Mouse (Mus musculus): ENCODE data around the gene Cmc2. TPM values are rescaled to one million over a fixed set of nuclear protein-coding genes. Genes with fewer than 3 reads are reported as not detected.

Cmc2 gene
- polyA plus RNA-seq (2016; fragmentation: Nextera tagmentation; extraction: Ambion mirVana), result 73.6 and 78.2 TPM in 2 replicates

DNA sequence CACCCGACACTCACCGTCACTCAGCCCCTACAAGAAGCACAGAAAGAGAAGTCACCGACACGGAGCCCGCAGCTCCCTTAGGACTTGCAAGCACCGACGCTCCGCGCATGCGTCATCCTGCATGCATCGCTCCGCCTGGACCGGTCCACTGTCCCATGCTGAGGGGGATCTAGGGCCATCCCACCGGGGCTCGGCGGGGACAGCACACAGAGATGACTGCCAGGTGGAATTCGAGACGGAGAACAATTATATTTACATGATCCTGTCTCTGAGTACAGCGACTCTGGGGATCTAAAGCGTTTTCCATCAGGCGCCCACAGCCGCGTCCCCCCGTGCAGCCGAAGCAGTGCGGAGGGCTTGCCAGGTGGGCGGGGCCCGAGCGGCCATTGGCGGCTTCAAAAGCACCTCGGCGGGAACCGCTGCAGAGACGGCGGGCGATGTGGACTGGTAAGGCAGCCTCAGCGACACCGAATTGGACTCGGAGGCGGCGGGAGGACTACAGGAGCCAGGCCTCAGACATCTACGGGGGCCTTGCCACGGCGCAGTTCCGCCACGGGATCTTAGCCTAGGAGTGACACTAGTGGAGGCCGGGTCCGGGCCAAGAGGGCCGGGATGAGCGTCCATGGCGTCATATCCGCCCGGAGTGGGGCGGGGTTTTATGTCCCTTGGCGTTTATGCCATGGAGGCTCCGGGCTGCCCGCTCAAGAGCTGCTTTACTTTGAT, at the start of gene Cmc2, which contains the start of gene Cenpn:
Gene Cmc2, minus strand, starts transcription at position 119 of the 723 bp plus-strand sequence.
Gene Cenpn, plus strand, starts transcription at position 394 of the 723 bp plus-strand sequence.
- H3K4me2 ChIP-seq, result peak within 1 kb of the TSS; percentile 65
- H3K9ac ChIP-seq, result peak within 1 kb of the TSS; percentile 77
- peak within 1 kb of the TSS; percentile 81 for H3K27ac ChIP-seq
- ATAC-seq (ENCODE audit: low FRiP score), result peak; percentile 96
- no peaks in the 10 kb centered on the region for H3K9me3 ChIP-seq
- peak within 1 kb of the TSS; percentile 80 for H3K4me3 ChIP-seq (replicated peaks)
- H3K36me3 ChIP-seq (replicated peaks), result peaks cover 9% of the 10 kb centered on the region; the same call in 1 of the 2 replicates
- H3K27me3 ChIP-seq, result no peaks in the 10 kb centered on the region
- under 1% methylated on average over 57 of the region's 57 CpGs for WGBS
- peaks cover 22% of the 10 kb centered on the region for H3K4me1 ChIP-seq

- Histone ChIP-seq H3K27me3 (no peaks in the 10 kb centered on the region; the same call in 1 of the 2 replicates), H3K4me2 (no peak overlapping the region), H3K36me3 (replicated peaks) (no peaks in the 10 kb centered on the region), H3K4me3 (replicated peaks) (no peak overlapping the region), H3K27ac (no peak overlapping the region), H3K9me3 (no peaks in the 10 kb centered on the region), H3K4me1 (no peaks in the 10 kb centered on the region), H3K9ac (no peak overlapping the region)
- WGBS, result 82% methylated on average over 6 of the region's 6 CpGs
- ATAC-seq (ENCODE audit: low FRiP score), result no peak
Measured at GRCm38 (mm10) chr8:116969531-116969930, 48.3 kb upstream of the Cmc2 start.

DNA sequence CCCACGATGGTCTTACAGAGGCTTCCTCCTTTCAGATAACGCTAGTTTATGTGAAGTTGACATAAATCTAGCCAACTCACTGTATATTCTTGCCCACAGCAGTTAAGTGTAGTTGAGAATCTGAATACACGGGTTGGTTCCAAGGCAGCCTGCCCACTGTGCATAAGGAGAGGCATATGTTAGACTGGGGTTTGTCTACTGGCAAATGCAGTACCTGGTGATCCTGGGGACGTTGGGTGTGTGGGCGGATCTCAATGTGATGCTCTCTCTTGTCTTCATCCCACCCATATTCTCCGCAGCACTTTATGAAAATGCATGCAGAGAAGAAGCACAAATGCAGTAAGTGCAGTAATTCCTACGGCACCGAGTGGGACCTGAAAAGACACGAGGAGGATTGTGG, 33.2 kb upstream of the Cmc2 start:
- H3K4me3 ChIP-seq (replicated peaks), result no peak overlapping the region
- ATAC-seq (ENCODE audit: low FRiP score), result no peak
- no peaks in the 10 kb centered on the region for H3K4me1 ChIP-seq
- 91% methylated on average over 9 of the region's 9 CpGs for WGBS
- H3K27me3 ChIP-seq, result no peaks in the 10 kb centered on the region
- no peak overlapping the region for H3K4me2 ChIP-seq
- no peaks in the 10 kb centered on the region for H3K9me3 ChIP-seq
- H3K27ac ChIP-seq, result no peak overlapping the region
- peaks cover 61% of the 10 kb centered on the region for H3K36me3 ChIP-seq (replicated peaks)
- H3K9ac ChIP-seq, result no peak overlapping the region

DNA sequence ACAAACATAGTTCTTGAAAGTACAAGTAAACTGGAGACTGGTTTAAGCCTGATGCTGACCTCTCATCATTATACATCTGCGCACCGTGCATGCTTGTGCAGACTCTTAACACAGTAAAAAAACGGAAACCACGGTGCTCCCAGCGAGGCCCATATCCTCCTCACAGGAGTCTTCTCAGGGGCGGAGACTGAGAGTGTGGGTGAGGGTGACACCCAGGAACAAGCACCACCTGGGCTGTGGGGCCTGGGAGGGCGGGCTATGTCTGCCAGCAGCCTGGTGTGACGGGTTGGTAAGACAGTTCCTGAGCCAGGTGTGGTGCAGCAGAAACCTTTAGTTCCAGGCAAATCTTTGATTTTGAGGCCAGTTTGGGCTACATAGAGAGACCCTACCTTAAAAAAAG, 31.2 kb upstream of the Cmc2 start:
- Histone ChIP-seq H3K4me2 (no peak overlapping the region), H3K36me3 (replicated peaks) (peaks cover 46% of the 10 kb centered on the region), H3K9ac (no peak overlapping the region), H3K27me3 (no peaks in the 10 kb centered on the region), H3K27ac (no peak overlapping the region), H3K9me3 (no peaks in the 10 kb centered on the region), H3K4me3 (replicated peaks) (no peak overlapping the region), H3K4me1 (no peaks in the 10 kb centered on the region)
- ATAC-seq (ENCODE audit: low FRiP score), result no peak
- WGBS, result 93% methylated on average over 8 of the region's 8 CpGs

- Histone ChIP-seq H3K27ac (no peak overlapping the region), H3K9ac (no peak overlapping the region), H3K4me1 (no peaks in the 10 kb centered on the region), H3K27me3 (no peaks in the 10 kb centered on the region), H3K4me3 (replicated peaks) (no peak overlapping the region), H3K4me2 (no peak overlapping the region), H3K36me3 (replicated peaks) (peaks cover 39% of the 10 kb centered on the region), H3K9me3 (no peaks in the 10 kb centered on the region)
- WGBS, result 89% methylated on average over 2 of the region's 2 CpGs
- no peak for ATAC-seq (ENCODE audit: low FRiP score)
Measured at GRCm38 (mm10) chr8:116951778-116952177, 30.5 kb upstream of the Cmc2 start.

DNA sequence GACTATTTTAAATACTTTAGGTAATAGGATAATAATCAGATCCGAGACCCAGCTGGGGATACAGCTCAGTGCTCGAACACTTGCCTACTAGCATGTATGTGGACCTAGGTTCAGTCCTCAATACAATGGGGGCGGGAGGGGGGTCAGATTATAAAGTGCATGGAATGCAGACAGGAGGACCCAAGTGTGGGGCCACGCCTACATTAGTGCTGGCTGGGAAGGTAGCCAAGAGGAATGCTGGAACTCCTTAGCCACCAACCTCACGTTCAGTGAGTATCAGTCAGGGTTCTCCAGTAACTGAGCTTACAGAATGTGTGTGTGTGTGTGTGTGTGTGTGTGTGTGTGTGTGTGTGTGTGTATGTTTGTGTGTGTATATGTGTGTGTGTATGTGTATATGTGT, 30.1 kb upstream of the Cmc2 start:
- 80% methylated on average over 5 of the region's 5 CpGs for WGBS
- Histone ChIP-seq H3K27me3 (no peaks in the 10 kb centered on the region), H3K9ac (no peak overlapping the region), H3K27ac (no peak overlapping the region), H3K4me3 (replicated peaks) (no peak overlapping the region), H3K4me2 (no peak overlapping the region), H3K36me3 (replicated peaks) (peaks cover 35% of the 10 kb centered on the region), H3K9me3 (no peaks in the 10 kb centered on the region), H3K4me1 (0 out of 2 replicates have a peak, but pooled peaks cover 4% of the 10 kb centered on the region)
- no peak for ATAC-seq (ENCODE audit: low FRiP score)

- H3K4me2 ChIP-seq, result no peak overlapping the region
- no peak overlapping the region for H3K27ac ChIP-seq
- H3K27me3 ChIP-seq, result no peaks in the 10 kb centered on the region
- no peak overlapping the region for H3K4me3 ChIP-seq (replicated peaks)
- no peaks in the 10 kb centered on the region for H3K36me3 ChIP-seq (replicated peaks)
- H3K9me3 ChIP-seq, result no peaks in the 10 kb centered on the region
- 85% methylated on average over 7 of the region's 7 CpGs for WGBS
- no peak overlapping the region for H3K9ac ChIP-seq
- ATAC-seq (ENCODE audit: low FRiP score), result no peak
- peaks cover 24% of the 10 kb centered on the region for H3K4me1 ChIP-seq
Measured at GRCm38 (mm10) chr8:116947589-116947988, 26.3 kb upstream of the Cmc2 start.

- H3K4me2 ChIP-seq, result no peak overlapping the region
- H3K9ac ChIP-seq, result no peak overlapping the region
- H3K36me3 ChIP-seq (replicated peaks), result no peaks in the 10 kb centered on the region
- H3K27me3 ChIP-seq, result no peaks in the 10 kb centered on the region
- H3K4me3 ChIP-seq (replicated peaks), result no peak overlapping the region
- H3K9me3 ChIP-seq, result no peaks in the 10 kb centered on the region
- no peak for ATAC-seq (ENCODE audit: low FRiP score)
- H3K4me1 ChIP-seq, result peaks cover 24% of the 10 kb centered on the region
- 87% methylated on average over 6 of the region's 6 CpGs for WGBS
- no peak overlapping the region for H3K27ac ChIP-seq
Measured at GRCm38 (mm10) chr8:116946851-116947250, 25.6 kb upstream of the Cmc2 start.

DNA sequence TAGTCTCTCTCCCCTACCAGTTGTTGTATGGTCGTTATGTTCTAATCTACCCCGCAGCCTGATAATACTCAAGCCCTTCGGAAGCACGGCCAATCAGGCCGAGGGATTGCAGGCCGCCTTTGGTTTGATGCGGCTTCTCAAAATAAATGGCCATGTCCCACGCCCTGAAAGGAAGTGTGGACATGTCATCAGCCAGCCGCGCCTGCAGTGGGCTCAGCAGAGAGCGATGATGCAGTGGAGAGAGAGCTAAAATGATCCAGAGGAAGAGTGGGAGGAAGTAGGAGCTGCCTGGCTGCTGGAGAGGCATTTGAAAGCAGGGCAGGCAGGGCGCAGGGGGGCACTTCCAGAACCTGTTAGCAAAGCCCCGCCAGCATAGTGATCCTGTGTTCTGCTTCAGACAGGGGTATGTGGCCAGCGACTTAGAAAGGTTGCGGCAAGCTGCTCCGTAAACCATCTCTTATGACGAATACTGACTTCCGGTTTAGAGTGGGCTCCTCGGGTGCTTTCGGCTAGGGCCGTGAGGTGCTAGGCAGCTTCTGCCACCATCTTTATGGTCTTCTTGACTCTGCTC, 25.1 kb upstream of the Cmc2 start:
- Histone ChIP-seq H3K4me3 (replicated peaks) (no peak overlapping the region), H3K36me3 (replicated peaks) (no peaks in the 10 kb centered on the region), H3K9ac (no peak overlapping the region), H3K27me3 (no peaks in the 10 kb centered on the region), H3K27ac (no peak overlapping the region), H3K4me2 (no peak overlapping the region), H3K4me1 (peaks cover 24% of the 10 kb centered on the region), H3K9me3 (no peaks in the 10 kb centered on the region)
- WGBS, result 87% methylated on average over 21 of the region's 21 CpGs
- ATAC-seq (ENCODE audit: low FRiP score), result no peak

DNA sequence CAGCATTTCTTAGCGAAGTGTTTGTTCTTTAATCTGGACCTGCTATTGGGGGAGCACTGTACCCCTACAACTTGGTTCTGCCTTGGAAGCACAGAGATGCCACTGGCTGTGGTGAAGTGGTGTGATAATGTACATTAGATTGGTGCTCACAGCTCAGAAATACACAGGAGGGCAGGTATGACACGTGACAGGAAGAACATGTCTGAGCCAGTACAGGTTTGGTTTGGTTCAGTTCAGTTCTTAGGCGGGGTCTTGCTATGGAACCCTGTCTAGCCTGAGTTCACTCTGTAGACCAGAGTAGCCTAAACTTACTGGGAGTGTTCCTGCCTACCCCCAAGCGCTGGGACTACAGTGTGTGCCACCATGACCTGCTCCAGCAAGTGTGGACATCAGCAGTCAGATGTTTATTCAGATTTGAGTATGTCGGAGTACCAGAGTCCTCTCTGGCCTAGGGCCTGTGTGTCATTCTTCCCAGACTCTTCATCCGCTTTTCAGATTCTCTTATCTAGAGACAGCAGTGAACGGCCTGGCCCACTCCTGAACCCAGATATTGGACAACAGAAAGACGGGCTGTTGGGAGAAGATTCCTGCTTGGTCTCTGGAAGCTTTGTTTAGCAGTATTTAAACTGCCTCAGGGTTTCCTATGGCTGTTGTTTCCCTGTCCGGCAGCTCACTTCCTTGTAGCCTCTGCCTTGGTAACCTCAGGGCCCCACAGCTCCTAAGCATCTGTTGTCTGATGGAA, 24.1 kb upstream of the Cmc2 start:
- H3K4me2 ChIP-seq, result no peak overlapping the region
- no peaks in the 10 kb centered on the region for H3K9me3 ChIP-seq
- no peak overlapping the region for H3K9ac ChIP-seq
- ATAC-seq (ENCODE audit: low FRiP score), result no peak
- WGBS, result 87% methylated on average over 9 of the region's 9 CpGs
- H3K4me1 ChIP-seq, result peaks cover 24% of the 10 kb centered on the region
- 0 out of 2 replicates have a peak, but pooled peaks cover 6% of the 10 kb centered on the region for H3K36me3 ChIP-seq (replicated peaks)
- H3K27ac ChIP-seq, result no peak overlapping the region
- H3K4me3 ChIP-seq (replicated peaks), result no peak overlapping the region
- H3K27me3 ChIP-seq, result no peaks in the 10 kb centered on the region

GRCm38 (mm10) chr8:116944385-116944696, 23.1 kb upstream of the Cmc2 start:
- WGBS, result 14% methylated on average over 4 of the region's 4 CpGs
- Histone ChIP-seq H3K4me3 (replicated peaks) (peak overlapping the region; percentile 97), H3K4me2 (peak overlapping the region; percentile 97), H3K4me1 (peaks cover 24% of the 10 kb centered on the region), H3K27ac (no peak overlapping the region), H3K27me3 (no peaks in the 10 kb centered on the region), H3K9me3 (no peaks in the 10 kb centered on the region), H3K36me3 (replicated peaks) (peaks cover 11% of the 10 kb centered on the region; the same call in 1 of the 2 replicates), H3K9ac (peak overlapping the region; percentile 91)
- no peak for ATAC-seq (ENCODE audit: low FRiP score)

GRCm38 (mm10) chr8:116943555-116944384, 22.5 kb upstream of the Cmc2 start:
- peaks cover 24% of the 10 kb centered on the region for H3K4me1 ChIP-seq
- H3K36me3 ChIP-seq (replicated peaks), result peaks cover 11% of the 10 kb centered on the region; the same call in 1 of the 2 replicates
- 0 out of 2 replicates have a peak overlapping the region, but pooled peaks have one; percentile 36 for H3K27ac ChIP-seq
- no peaks in the 10 kb centered on the region for H3K9me3 ChIP-seq
- peak overlapping the region; percentile 97 for H3K4me2 ChIP-seq
- peak; percentile 78 for ATAC-seq (ENCODE audit: low FRiP score)
- H3K9ac ChIP-seq, result peak overlapping the region; percentile 91
- no peaks in the 10 kb centered on the region for H3K27me3 ChIP-seq
- H3K4me3 ChIP-seq (replicated peaks), result peak overlapping the region; percentile 97
- under 1% methylated on average over 62 of the region's 62 CpGs for WGBS
